Mouse (Mus musculus) midbrain, embryonic 11.5 days (tissue): ENCODE measurements around the gene Prune2. TPM values are rescaled to one million over a fixed set of nuclear protein-coding genes. Genes with fewer than 3 reads are reported as not detected.

Source experiments
- ATAC-seq: fragments of 200-750 bp; cut with Nextera tagmentation; 2 replicates; pipeline ENCODE4 v1.8.0; 2017; ENCODE audit warnings: moderate TSS enrichment, moderate library complexity; ENCODE audit not compliant: low FRiP score
- DNase-seq: peaks from one replicate; pipeline ENCODE4 v3.0.0; 2015; ENCODE audit warnings: low spot score; ENCODE audit errors: missing footprints
- H3K27ac ChIP-seq: fragments of 300-500 bp; sonication (generic); 2 replicates; pipeline ENCODE4 v1.5.1; 2014; ENCODE audit warnings: low read depth, low read length
- H3K27me3 ChIP-seq: fragments of 300-500 bp; sonication (generic); 2 replicates; pipeline ENCODE4 v1.6.1; 2014; ENCODE audit warnings: mild to moderate bottlenecking, low read length, moderate library complexity, mixed read lengths; ENCODE audit not compliant: control insufficient read depth, insufficient read depth
- H3K36me3 ChIP-seq: fragments of 300-500 bp; sonication (generic); 2 replicates; pipeline ENCODE4 v1.6.1; 2014; ENCODE audit warnings: mild to moderate bottlenecking, low read length, moderate library complexity, mixed read lengths; ENCODE audit not compliant: control insufficient read depth, insufficient read depth
- H3K4me1 ChIP-seq: fragments of 300-500 bp; sonication (generic); 2 replicates; pipeline ENCODE4 v1.6.1; 2014; ENCODE audit warnings: low read length; ENCODE audit not compliant: control insufficient read depth, insufficient read depth
- H3K4me2 ChIP-seq: fragments of 300-500 bp; sonication (generic); 2 replicates; pipeline ENCODE4 v1.6.1; 2014; ENCODE audit warnings: mild to moderate bottlenecking, moderate library complexity
- H3K4me3 ChIP-seq: fragments of 300-500 bp; sonication (generic); 2 replicates; pipeline ENCODE4 v1.5.1; 2014; ENCODE audit warnings: low read depth, low read length
- H3K9ac ChIP-seq: fragments of 300-500 bp; sonication (generic); 2 replicates; pipeline ENCODE4 v1.6.1; 2014; ENCODE audit warnings: low read length
- H3K9me3 ChIP-seq: fragments of 300-500 bp; sonication (generic); 2 replicates; pipeline ENCODE4 v1.6.1; 2016; ENCODE audit warnings: low read length; ENCODE audit not compliant: control insufficient read depth
- WGBS: fragments of 180-500 bp; shearing (Covaris S2); extraction: QIAGEN DNeasy Blood & Tissue Kit; methylation state at CpG from one replicate; pipeline ENCODE4 v1.1.7; 2014; 5-methylcytosine and 5-hydroxymethylcytosine counted together
- polyA plus RNA-seq: library from polyadenylated mRNA; unstranded; fragments of >200 nt; fragmentation: Nextera tagmentation; extraction: Ambion mirVana; gene quantifications from 2 replicates; pipeline ENCODE4 v1.2.1, GENCODE M21; 2014

Gene Prune2
- polyA plus RNA-seq, 1 experiment from 2014 or later, result 1.6 TPM

DNA sequence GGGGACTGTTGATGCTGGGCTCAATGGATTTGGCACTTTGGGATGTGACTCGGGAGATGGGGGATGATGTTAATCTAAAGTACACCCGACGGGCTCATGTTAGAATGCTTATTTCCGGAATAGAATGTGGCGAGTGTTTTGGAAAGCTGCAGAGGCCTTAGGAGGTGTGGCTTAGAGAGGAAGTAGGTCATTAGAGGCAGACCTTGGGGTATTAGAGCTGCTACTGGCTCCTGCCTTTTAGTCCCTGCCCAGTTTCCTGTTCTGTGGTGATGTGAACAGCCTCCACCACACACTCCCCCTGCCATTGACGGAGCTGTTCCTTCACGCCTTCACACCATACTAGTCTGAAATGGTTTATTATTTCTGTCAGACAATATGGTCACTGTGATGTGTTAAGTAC, 196.5 kb downstream of the Prune2 start:
- WGBS, result 89% methylated on average over 7 of the region's 7 CpGs
- DNase-seq (peak; percentile 26), ATAC-seq (no peak)
- H3K9ac ChIP-seq, result no peak overlapping the region
- no peak overlapping the region for H3K4me2 ChIP-seq
- H3K27ac ChIP-seq, result no peak overlapping the region
- H3K9me3 ChIP-seq, result no peaks in the 10 kb centered on the region
- no peaks in the 10 kb centered on the region for H3K4me1 ChIP-seq
- H3K4me3 ChIP-seq, result no peak overlapping the region
- no peaks in the 10 kb centered on the region for H3K36me3 ChIP-seq
- H3K27me3 ChIP-seq, result no peaks in the 10 kb centered on the region

DNA sequence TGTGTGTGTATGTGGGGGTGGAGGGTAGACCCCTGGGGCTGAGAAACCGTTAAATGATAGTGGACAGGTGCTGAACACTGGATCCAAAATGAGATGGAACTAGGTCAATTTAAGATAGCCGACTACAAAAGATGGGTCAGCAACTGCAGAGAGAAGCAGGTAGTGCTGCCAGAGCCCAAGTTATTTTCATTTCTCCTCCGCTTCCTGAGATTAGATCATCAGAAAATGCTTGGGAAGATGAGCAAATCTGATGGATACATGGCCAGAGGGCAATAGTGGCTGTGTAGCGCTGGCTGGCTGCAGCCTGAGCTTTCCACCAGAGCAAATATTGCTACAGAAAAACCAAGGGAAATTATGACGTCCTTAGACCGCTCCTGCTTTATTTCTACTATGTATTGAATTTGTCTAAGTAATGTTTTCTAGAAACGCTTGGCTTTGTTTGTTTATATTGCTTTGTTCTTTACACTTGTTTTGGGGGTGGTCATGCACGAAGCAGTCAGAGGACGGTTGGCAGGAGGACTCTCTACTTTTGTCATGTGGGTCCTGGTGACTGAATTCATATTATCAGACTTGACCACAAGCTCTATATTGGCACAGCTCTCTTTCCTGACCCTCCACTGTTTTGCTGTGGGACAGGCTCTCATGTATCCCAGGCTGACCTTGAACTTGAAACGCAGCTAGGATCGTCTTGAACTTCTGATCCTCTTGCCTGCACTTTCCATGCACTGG, 198.2 kb downstream of the Prune2 start:
- WGBS, result 83% methylated on average over 11 of the region's 11 CpGs

DNA sequence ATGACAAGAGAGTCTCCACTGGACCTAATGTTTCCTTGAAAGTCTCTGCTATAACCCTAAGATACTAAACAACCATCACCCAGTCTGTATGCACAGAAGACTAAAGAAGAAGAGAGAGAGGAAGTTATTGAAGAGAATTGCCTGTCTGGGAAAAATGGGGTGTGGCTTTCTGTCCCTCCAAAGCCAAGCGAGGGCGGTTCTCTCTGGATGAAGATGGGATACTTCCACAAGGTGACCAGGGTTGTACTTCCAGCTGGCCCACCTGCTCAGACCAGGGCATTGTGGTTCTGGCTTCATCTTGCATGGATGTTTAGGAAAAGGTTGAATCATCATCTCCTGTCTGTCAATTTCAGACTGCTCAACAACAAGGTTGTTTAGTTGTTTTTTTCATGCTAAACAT, 199.3 kb downstream of the Prune2 start:
- Histone ChIP-seq H3K4me1 (no peaks in the 10 kb centered on the region), H3K27me3 (no peaks in the 10 kb centered on the region), H3K9me3 (no peaks in the 10 kb centered on the region), H3K36me3 (no peaks in the 10 kb centered on the region), H3K27ac (no peak overlapping the region), H3K9ac (no peak overlapping the region), H3K4me2 (no peak overlapping the region), H3K4me3 (no peak overlapping the region)
- peak; percentile 51 for DNase-seq
- no peak for ATAC-seq
- 84% methylated on average over 2 of the region's 2 CpGs for WGBS

More for the DNA sequence above, 198.2 kb downstream of the Prune2 start:
- ATAC-seq (no peak), DNase-seq (peak; percentile 82)
- Histone ChIP-seq H3K27ac (no peak overlapping the region), H3K4me1 (no peaks in the 10 kb centered on the region), H3K36me3 (no peaks in the 10 kb centered on the region), H3K9me3 (no peaks in the 10 kb centered on the region), H3K9ac (no peak overlapping the region), H3K27me3 (no peaks in the 10 kb centered on the region), H3K4me2 (no peak overlapping the region), H3K4me3 (no peak overlapping the region)

DNA sequence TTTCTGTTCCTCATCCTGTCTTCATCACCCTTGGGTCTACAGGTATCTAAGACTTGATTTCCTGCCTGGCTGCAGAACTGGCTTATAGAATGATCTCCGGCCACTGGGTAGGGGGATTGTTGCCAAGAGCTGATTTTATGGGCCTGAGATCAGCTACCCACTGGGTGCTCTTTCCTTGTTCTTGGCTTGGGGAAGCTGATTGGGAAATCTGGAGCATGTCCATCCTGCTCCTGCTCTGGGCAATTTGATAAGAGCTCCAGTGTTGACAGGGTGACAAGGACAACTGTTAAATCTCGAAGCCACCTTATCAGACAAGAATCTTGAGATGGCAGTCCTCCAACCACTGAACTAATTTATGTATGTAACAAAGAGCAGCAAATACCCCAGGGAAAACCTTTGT, 203.8 kb downstream of the Prune2 start:
- H3K9ac ChIP-seq, result no peak overlapping the region
- H3K36me3 ChIP-seq, result no peaks in the 10 kb centered on the region
- no peak overlapping the region for H3K4me2 ChIP-seq
- 89% methylated on average over 2 of the region's 2 CpGs for WGBS
- H3K27me3 ChIP-seq, result no peaks in the 10 kb centered on the region
- DNase-seq (peak; percentile 53), ATAC-seq (no peak)
- H3K27ac ChIP-seq, result no peak overlapping the region
- no peak overlapping the region for H3K4me3 ChIP-seq
- H3K4me1 ChIP-seq, result no peaks in the 10 kb centered on the region
- H3K9me3 ChIP-seq, result no peaks in the 10 kb centered on the region

DNA sequence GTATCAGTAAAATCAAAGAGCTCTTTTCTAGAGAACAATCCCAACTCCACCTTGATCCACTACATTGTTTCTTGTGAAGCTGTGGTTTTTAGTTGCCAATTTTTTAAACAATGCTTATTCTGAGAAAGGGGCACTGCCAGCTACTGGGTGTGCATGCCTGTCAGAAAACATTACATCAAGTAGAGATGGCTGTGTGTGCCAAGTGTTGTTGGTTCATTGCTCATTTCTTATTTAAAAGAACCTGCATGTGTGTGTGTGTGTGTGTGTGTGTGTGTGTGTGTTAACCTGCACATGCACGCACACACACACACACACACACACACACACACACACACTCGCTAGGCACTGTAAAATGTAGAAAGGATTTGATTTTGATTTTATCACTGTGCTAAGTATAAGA, 204.3 kb downstream of the Prune2 start:
- Histone ChIP-seq H3K4me2 (no peak overlapping the region), H3K36me3 (no peaks in the 10 kb centered on the region), H3K27ac (no peak overlapping the region), H3K4me3 (no peak overlapping the region), H3K27me3 (no peaks in the 10 kb centered on the region), H3K9me3 (no peaks in the 10 kb centered on the region), H3K9ac (no peak overlapping the region), H3K4me1 (no peaks in the 10 kb centered on the region)
- DNase-seq (peak; percentile 37), ATAC-seq (no peak)
- 92% methylated on average over 2 of the region's 2 CpGs for WGBS

DNA sequence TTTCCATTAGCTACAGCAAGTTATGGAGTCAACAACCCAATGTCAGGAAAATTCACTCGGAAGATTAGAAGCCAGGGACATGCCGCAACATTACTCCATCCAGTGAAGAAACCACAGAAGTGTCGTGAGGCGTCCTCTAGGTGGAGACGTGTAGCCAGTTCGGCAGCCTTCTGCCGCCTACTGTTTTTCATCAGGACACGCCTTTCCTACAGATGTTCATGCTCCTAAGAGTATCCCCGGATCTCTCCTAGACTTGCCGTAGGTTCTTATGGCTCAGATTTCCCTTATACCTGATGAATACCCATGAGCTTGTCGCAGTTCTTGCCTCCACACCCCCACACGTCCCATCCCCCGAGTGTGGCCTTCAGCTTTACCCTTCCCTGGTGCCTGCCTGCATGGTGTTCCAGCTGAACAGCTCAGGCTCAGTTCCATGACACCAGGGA, 207.6 kb downstream of the Prune2 start:
- Histone ChIP-seq H3K27ac (no peak overlapping the region), H3K4me1 (no peaks in the 10 kb centered on the region), H3K9me3 (no peaks in the 10 kb centered on the region), H3K36me3 (no peaks in the 10 kb centered on the region), H3K27me3 (no peaks in the 10 kb centered on the region), H3K4me3 (no peak overlapping the region), H3K9ac (no peak overlapping the region), H3K4me2 (no peak overlapping the region)
- DNase-seq (peak; percentile 90), ATAC-seq (peak; percentile 78)
- 19% methylated on average over 13 of the region's 13 CpGs for WGBS

DNA sequence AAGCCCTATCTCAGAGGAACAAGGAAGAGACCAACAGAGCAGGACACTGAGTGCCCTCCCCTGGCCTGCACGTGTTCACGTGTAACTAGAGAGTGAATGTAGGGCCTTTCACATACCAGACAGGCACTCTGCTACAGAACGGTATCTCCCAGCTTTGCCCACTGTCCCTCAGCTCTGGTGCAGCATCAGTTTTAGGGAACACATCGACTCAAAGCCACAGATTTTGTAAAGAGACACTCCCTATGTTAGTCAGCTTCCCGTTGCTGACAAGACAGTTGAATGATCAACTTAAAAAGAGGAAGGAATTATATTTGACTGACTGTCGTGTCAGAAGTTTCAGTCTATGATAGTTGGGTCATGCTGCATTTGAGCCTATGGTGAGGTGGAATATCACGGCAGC, 210.4 kb downstream of the Prune2 start:
- Histone ChIP-seq H3K4me2 (no peak overlapping the region), H3K9me3 (no peaks in the 10 kb centered on the region), H3K4me3 (no peak overlapping the region), H3K36me3 (no peaks in the 10 kb centered on the region), H3K9ac (no peak overlapping the region), H3K27ac (no peak overlapping the region), H3K4me1 (no peaks in the 10 kb centered on the region), H3K27me3 (no peaks in the 10 kb centered on the region)
- ATAC-seq, result no peak
- no peak for DNase-seq
- WGBS, result 87% methylated on average over 7 of the region's 7 CpGs

- H3K36me3 ChIP-seq, result no peaks in the 10 kb centered on the region
- WGBS, result 86% methylated on average over 9 of the region's 9 CpGs
- no peaks in the 10 kb centered on the region for H3K9me3 ChIP-seq
- H3K27ac ChIP-seq, result no peak overlapping the region
- no peak for DNase-seq
- no peak for ATAC-seq
- H3K4me3 ChIP-seq, result no peak overlapping the region
- H3K4me2 ChIP-seq, result no peak overlapping the region
- no peak overlapping the region for H3K9ac ChIP-seq
- H3K27me3 ChIP-seq, result no peaks in the 10 kb centered on the region
- H3K4me1 ChIP-seq, result no peaks in the 10 kb centered on the region
These were observed 212.3 kb downstream of the Prune2 start for GRCm38 (mm10) chr19:17168186-17168585.

- Histone ChIP-seq H3K4me3 (no peak overlapping the region), H3K4me1 (no peaks in the 10 kb centered on the region), H3K27ac (no peak overlapping the region), H3K36me3 (no peaks in the 10 kb centered on the region), H3K9me3 (no peaks in the 10 kb centered on the region), H3K27me3 (no peaks in the 10 kb centered on the region), H3K4me2 (no peak overlapping the region), H3K9ac (no peak overlapping the region)
- WGBS, result 88% methylated on average over 10 of the region's 10 CpGs
- ATAC-seq, result no peak
- DNase-seq, result no peak
These were observed 213.8 kb downstream of the Prune2 start for GRCm38 (mm10) chr19:17169746-17170145.
